Mouse (Mus musculus) megakaryocyte-erythroid progenitor cell, adult 5-6 weeks (primary cell): ENCODE measurements at regions not wholly inside any gene's neighbourhood (a gene's known extent, or its start where the extent isn't known, plus 50 kb on each side); places are given as distances from the start of the nearest gene placed in this dataset.
A peak's percentile ranks its signal among the peaks of the same experiment; 100 is the strongest.

ENCODE experiments used
- ATAC-seq: replicated peaks from 2 replicates; pipeline ENCODE4 v1.8.0; 2016; ENCODE audit warnings: mild to moderate bottlenecking, inconsistent platforms; ENCODE audit not compliant: severe bottlenecking, poor library complexity, low FRiP score, low TSS enrichment

DNA sequence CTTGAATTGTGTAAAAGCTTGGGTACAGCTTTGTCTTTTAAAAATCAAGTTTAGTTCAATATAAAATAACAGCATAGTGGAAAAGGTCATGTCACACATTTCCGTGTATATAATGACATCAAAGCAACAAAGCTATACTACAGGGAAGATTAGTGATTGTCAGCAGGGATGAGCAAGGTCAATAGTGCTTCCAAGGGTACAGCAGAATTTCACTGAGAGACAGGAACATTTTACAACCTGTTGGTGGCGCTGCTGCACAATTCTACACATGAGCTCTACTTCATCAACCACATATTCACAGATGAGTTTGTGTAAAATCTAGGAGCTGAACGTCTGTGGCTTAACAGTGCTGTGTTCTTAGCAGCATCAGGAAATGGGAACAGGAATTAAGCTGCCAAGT, 74.3 kb upstream of the A2m start:
- ATAC-seq, result no peak

DNA sequence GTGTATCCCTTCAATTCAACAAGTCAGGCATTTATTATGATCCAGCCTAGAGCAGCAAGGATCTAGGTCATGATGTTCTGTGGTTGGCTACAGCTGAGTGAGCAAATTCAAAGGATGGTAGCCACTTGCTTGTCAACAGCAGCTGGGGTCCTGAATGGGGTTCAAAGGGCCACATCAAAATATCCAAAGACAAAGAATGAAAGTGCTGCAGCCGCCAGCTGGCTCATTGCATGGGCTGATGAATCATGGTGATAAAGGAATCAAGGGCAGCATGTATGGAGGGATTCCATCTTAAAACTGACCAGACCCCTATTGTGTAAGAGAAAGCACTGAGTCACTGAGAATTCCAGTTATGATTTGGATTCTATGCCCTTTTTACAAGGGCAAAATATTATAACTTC, 74.8 kb upstream of the A2m start:
- ATAC-seq, result no peak

DNA sequence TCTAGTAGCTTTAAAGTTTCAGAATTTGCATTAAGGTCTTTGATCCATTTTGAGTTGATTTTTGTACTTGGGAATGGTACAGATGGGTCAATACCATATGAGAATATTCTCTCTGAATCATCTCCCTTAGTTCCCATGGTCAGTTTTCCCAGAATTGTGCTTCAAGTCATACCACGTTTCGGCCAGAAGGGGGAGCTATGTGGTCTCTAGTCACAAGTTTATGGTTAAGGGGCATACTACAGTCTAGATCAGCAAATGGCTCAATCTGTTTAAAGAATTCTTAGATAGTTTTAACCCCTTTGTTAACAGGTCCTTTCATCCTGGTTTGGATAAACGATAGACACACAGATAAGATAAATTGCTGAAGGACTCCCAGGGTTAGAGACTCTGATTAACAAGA, 78.7 kb upstream of the A2m start:
- no peak for ATAC-seq

- no peak for ATAC-seq
Measured at GRCm38 (mm10) chr6:121553501-121554132, 80.1 kb upstream of the Iqsec3 start.

DNA sequence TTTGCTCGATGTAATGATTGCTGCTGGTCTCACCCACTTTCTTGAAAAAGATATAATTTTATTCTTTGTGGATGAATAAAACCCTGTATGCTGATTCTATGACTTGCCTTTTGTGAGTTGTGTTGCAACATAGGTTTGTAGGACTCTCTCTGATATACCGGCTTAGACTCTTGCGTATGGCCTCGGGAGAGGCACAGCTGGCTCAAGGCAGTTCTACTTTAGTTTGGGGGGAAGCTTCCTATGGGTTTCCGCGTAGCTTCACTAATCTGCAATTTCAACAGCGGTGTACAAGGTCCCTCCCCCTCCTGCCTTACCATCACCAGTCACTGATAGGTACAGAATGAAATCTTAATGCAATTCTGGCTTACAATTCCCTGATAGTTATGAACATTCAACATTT, 60.0 kb upstream of the Iqsec3 start:
- no peak for ATAC-seq

GRCm38 (mm10) chr6:121532926-121533325, 59.4 kb upstream of the Iqsec3 start:
- ATAC-seq, result peak; percentile 79

- ATAC-seq, result no peak
Measured at GRCm38 (mm10) chr6:121531825-121532389, 58.4 kb upstream of the Iqsec3 start.

DNA sequence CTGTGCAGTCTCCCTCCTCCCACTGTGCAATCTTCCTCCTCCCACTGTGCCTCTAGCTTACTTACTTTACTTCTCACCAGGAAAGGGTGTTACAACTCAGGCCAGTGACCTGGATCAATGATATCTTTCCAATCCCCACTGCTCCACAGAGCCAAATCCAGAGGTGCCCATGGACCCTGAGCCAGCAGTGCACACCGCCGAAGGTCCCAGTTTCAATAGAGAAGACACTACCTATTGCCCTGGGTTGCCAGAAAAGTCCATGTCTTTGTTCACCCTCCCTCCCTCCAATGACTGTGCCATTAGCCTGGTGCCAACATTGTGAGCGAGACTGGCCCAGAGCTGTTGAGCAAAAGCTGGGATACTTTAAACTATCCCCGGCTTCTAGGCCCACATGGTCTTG, 53.8 kb upstream of the Iqsec3 start:
- ATAC-seq, result no peak

DNA sequence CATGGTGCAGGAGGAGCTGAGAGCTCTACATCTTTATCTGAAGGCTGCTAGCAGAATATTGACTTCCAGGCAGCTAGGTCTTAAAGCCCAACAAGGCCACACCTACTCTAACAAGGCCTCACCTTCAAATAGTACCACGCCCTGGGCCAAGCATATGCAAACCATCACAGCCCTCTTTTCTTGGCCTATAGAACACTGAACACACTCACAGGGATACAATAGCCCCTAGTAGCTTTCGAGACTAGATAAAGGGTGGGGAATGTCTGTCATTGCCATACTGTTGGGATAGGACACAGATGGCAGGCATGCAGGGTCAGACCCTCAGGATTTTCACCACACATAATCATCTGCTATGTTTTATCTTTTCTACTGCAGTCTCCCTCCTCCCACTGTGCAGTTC, 52.6 kb upstream of the Iqsec3 start:
- ATAC-seq, result no peak

GRCm38 (mm10) chr6:121524613-121524970, 51.1 kb upstream of the Iqsec3 start:
- no peak for ATAC-seq

GRCm38 (mm10) chr6:121523882-121524612, 50.6 kb upstream of the Iqsec3 start:
- ATAC-seq, result no peak
